Mouse (Mus musculus): Measurements from ENCODE around the gene Plagl2.

Plagl2 gene

GRCm38 (mm10) chr2:153259030-153259863 is 18.0 kb upstream of the Plagl2 start:
- peak; percentile 48 for DNase-seq (ENCODE audit: low read depth, low spot score)
- Histone ChIP-seq H3K36me3 (ENCODE audit: control insufficient read depth, insufficient read depth, low read length, poor library complexity, severe bottlenecking) (no peaks in the 10 kb centered on the region), H3K27me3 (ENCODE audit: control insufficient read depth, insufficient read depth, low read length, poor library complexity, severe bottlenecking) (no peaks in the 10 kb centered on the region)

DNA sequence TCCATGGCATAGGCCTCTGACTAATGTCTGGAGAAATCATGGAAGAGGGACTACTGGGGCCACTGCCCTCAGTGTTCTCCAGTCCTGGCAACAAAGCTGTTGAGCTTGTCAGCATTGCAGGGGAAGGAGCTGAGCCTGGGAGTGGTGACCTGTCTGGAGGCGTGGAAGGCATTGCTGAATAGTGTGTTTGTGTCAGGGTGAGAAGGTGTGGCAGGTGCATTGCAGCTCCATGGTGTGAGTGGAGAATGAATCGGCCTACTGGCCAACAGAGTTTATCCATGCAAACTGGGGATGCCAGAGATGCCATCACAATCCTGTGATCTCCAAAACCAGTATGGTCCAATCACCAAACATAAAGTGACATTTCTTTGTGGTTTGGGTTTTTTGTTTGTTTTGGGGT is 15.4 kb upstream of the Plagl2 start:
- Histone ChIP-seq H3K36me3 (ENCODE audit: control insufficient read depth, insufficient read depth, low read length, poor library complexity, severe bottlenecking) (no peaks in the 10 kb centered on the region), H3K27me3 (ENCODE audit: control insufficient read depth, insufficient read depth, low read length, poor library complexity, severe bottlenecking) (no peaks in the 10 kb centered on the region)
- DNase-seq (ENCODE audit: low read depth, low spot score), result no peak

DNA sequence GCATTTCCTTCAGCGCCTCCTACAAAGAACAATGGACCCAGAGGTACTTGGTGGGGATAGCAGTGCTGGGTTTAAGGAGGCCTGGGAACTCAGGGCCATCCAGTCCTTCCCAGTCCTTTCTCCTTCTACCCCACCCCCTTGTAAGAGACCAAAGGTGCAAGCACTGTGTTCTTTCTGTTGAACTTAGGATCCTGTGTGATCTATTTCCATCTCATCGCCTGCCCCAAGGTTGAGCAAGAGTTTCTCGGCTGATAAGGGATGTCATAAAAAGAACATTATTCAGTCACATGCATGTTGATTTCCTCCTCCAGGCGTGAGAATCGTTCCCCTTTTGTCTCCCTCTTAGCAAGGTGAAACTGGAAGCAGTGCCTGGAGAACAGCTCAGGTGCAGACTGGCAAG is 8.5 kb upstream of the Plagl2 start:
- DNase-seq (ENCODE audit: low read depth, low spot score), result no peak

DNA sequence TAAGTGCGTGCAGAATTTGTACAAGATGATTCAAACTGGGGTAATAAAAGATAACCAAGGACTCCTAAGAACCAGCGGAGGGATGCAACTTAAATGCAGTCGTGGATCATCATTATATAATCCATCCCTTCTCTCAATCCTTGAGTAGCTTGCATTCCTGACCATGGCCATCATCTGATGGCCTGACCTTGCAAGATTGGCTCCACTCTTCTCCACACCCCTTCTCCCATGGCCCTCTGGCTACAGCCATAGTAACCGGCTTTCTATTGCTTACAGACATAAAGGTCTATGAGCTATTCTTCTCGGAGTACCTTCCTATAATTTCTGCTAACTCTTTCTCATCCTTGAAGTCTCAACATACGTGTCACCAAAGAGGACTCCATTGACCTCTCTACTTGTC is 930 bp upstream of the Plagl2 start:
- no peaks in the 10 kb centered on the region; the same call in 1 of the 2 replicates for H3K36me3 ChIP-seq (ENCODE audit: control insufficient read depth, insufficient read depth, low read length, poor library complexity, severe bottlenecking)
- no peaks in the 10 kb centered on the region for H3K27me3 ChIP-seq (ENCODE audit: control insufficient read depth, insufficient read depth, low read length, poor library complexity, severe bottlenecking)
- DNase-seq (ENCODE audit: low read depth, low spot score), result no peak

More for the DNA sequence above, 8.5 kb upstream of the Plagl2 start:
- Histone ChIP-seq H3K36me3 (ENCODE audit: control insufficient read depth, insufficient read depth, low read length, poor library complexity, severe bottlenecking) (peaks cover 9% of the 10 kb centered on the region), H3K27me3 (ENCODE audit: control insufficient read depth, insufficient read depth, low read length, poor library complexity, severe bottlenecking) (no peaks in the 10 kb centered on the region)

DNA sequence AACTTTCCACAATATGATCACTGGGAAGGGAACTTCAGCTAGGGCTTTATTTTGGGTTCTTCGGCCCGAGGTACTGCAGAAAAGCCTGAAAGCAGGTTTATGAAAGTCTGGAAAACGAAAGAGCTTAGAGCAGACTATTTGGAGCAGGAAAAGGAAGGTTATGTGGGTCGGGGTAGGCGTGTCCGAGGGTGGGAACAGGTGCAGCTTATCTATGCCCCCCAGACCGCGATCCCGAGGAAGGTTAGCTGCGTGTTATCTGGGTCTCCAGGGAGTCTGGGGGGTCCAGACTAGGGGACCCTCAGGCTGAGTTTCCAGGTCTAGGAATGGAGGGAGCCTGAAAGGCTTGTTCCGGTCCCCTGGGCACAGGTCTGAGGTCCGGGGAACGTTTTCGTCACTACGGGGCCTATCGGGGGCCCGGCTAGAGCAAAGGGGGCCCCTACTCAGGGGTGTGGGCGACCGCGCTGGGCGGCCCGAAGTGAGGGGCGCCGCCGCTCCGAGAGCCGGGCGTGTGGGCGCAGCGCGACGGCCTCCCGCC is 458 bp downstream of the Plagl2 start:
- DNase-seq (ENCODE audit: low read depth, low spot score), result peak; percentile 26
- Histone ChIP-seq H3K36me3 (ENCODE audit: control insufficient read depth, insufficient read depth, low read length, poor library complexity, severe bottlenecking) (no peaks in the 10 kb centered on the region; the same call in 1 of the 2 replicates), H3K27me3 (ENCODE audit: control insufficient read depth, insufficient read depth, low read length, poor library complexity, severe bottlenecking) (no peaks in the 10 kb centered on the region)

DNA sequence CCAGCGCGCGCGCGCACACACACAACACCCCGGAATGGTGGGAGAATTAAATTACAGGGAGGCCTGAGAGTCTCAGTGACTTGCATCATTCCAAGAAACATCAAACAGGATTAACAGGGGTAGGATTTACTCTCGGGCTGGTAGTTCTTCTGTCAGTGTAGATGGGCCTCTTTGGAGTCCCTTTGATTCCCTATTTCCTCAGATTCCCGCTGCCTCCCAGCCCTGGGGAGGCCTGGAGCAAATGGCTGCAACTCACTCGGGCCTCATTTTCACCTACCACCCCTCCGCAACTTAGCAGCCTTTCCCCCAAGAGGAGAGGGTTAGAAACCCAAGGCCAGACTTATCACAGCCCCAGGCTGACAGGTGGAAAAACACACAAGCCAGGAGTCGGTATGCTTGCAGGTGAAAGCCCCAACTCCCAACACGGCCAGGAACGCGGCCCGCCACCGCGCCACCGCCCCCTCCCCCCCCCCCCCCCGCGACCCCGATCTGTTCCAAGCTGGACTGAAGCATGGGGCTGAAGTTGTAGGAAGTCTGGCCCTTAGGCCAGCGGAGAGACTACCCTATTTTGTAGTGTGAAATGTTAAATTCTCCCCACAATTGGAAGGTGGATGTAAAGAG is 1.3 kb downstream of the Plagl2 start:
- H3K27me3 ChIP-seq (ENCODE audit: control insufficient read depth, insufficient read depth, low read length, poor library complexity, severe bottlenecking), result no peaks in the 10 kb centered on the region
- DNase-seq (ENCODE audit: low read depth, low spot score), result no peak
- H3K36me3 ChIP-seq (ENCODE audit: control insufficient read depth, insufficient read depth, low read length, poor library complexity, severe bottlenecking), result peaks cover 2% of the 10 kb centered on the region

DNA sequence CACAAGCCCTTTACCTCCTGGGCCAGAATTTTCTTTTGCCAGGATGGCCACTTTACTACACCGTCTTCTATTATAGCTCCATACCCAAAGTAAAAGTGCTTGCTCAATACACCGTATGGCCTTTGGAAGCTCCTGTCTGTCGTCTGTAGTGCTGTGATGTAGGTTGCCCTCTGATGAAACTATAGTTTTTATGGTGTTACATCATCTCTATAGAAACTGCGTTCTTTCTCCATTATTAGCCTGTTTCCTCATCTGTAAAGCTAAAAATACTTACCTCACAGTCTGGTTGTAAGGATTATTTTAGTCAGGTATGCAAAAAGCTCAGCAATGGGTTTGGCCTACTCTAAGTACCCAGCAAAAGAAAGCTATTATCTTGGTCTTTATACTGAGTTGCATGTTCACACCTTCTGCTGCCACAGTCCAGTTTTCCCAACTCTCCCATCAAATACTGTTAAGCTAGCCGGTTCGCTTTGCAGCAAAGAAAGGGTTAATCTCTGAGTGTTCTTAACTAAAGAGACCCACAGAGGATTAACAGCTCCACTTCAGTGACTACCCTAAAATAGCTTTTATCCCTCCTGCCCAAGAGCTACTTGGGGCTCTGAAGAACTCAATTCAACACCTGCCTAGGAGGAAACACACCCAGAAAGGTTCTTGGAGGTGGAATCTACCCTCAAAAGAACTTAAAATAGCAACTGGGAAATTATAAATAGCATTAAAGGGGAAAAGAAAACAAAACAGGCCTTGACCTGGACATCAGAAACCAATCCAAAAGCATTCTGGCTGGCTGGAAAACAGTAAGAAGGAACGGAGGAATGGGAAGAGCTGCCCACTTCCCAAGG is 2.0 kb downstream of the Plagl2 start:
- Histone ChIP-seq H3K27me3 (ENCODE audit: control insufficient read depth, insufficient read depth, low read length, poor library complexity, severe bottlenecking) (no peaks in the 10 kb centered on the region), H3K36me3 (ENCODE audit: control insufficient read depth, insufficient read depth, low read length, poor library complexity, severe bottlenecking) (peaks cover 5% of the 10 kb centered on the region; the same call in 1 of the 2 replicates)
- DNase-seq (ENCODE audit: low read depth, low spot score), result no peak

DNA sequence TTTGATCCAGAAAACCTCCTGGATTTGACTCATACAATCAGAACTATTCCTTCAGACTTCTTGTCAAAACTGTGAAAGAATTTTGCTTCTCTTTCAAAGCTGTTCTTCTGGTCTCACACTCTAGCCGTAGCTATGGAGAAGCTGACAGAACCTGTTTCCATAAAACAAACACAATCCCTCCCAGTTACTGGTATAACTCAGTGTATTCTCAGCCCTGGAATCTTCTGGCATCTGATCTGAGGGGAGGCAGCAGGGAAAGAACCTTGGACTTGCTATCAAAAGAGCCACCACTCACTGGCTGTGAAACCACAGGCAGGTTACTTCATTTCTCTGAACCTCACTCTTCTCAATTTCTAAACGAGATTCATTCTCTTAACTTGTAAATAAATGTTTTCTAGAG is 2.8 kb downstream of the Plagl2 start:
- no peaks in the 10 kb centered on the region for H3K27me3 ChIP-seq (ENCODE audit: control insufficient read depth, insufficient read depth, low read length, poor library complexity, severe bottlenecking)
- DNase-seq (ENCODE audit: low read depth, low spot score), result no peak
- H3K36me3 ChIP-seq (ENCODE audit: control insufficient read depth, insufficient read depth, low read length, poor library complexity, severe bottlenecking), result peaks cover 7% of the 10 kb centered on the region

- Histone ChIP-seq H3K27me3 (ENCODE audit: control insufficient read depth, insufficient read depth, low read length, poor library complexity, severe bottlenecking) (no peaks in the 10 kb centered on the region), H3K36me3 (ENCODE audit: control insufficient read depth, insufficient read depth, low read length, poor library complexity, severe bottlenecking) (peaks cover 7% of the 10 kb centered on the region)
- DNase-seq (ENCODE audit: low read depth, low spot score), result no peak
Measured at GRCm38 (mm10) chr2:153237891-153238290, 3.3 kb downstream of the Plagl2 start.

GRCm38 (mm10) chr2:153237193-153237592 is 4.0 kb downstream of the Plagl2 start:
- H3K36me3 ChIP-seq (ENCODE audit: control insufficient read depth, insufficient read depth, low read length, poor library complexity, severe bottlenecking), result peaks cover 7% of the 10 kb centered on the region
- no peaks in the 10 kb centered on the region for H3K27me3 ChIP-seq (ENCODE audit: control insufficient read depth, insufficient read depth, low read length, poor library complexity, severe bottlenecking)
- no peak for DNase-seq (ENCODE audit: low read depth, low spot score)

DNA sequence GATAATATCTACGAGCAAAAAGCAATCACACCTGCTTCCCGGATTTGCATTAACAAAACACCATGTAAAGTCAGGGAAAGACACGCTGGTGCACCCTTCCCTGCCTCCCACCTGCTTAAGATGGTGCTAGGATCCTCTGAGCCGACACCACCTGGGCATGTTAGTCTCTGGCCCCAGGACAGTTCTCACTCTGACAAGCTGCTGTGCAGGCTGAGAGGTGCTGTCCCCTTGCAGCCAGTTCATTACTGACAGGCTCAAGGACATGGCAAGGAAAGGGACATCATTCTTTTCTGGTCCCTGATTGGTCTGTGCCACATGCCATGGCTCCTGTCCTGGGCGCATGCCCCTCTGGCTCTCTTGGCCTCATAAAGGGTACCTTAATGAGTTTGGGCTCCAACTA is 12.7 kb downstream of the Plagl2 start:
- DNase-seq (ENCODE audit: low read depth, low spot score), result no peak
- no peaks in the 10 kb centered on the region for H3K27me3 ChIP-seq (ENCODE audit: control insufficient read depth, insufficient read depth, low read length, poor library complexity, severe bottlenecking)
- peaks cover 6% of the 10 kb centered on the region for H3K36me3 ChIP-seq (ENCODE audit: control insufficient read depth, insufficient read depth, low read length, poor library complexity, severe bottlenecking)

GRCm38 (mm10) chr2:153227959-153228358 is 13.3 kb downstream of the Plagl2 start:
- peaks cover 5% of the 10 kb centered on the region; the same call in 1 of the 2 replicates for H3K36me3 ChIP-seq (ENCODE audit: control insufficient read depth, insufficient read depth, low read length, poor library complexity, severe bottlenecking)
- no peak for DNase-seq (ENCODE audit: low read depth, low spot score)
- H3K27me3 ChIP-seq (ENCODE audit: control insufficient read depth, insufficient read depth, low read length, poor library complexity, severe bottlenecking), result no peaks in the 10 kb centered on the region

DNA sequence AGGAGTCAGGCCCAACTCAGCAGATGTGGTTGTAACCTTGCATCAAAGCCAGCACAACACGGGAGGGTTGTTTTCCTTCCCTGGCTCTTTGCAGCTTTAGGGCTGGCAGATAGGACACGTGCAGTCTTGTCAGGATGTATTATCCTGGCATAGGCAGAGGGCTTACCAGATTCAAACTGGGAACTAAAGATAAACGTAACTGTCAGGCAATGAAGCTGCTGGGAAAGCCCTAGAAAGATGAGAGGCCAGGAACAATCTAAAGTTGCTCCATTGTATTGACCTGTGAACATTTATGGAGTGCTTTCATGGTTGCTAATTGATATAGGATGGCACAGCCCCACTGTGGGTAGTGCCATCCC is 15.7 kb downstream of the Plagl2 start:
- Histone ChIP-seq H3K27me3 (ENCODE audit: control insufficient read depth, insufficient read depth, low read length, poor library complexity, severe bottlenecking) (no peaks in the 10 kb centered on the region), H3K36me3 (ENCODE audit: control insufficient read depth, insufficient read depth, low read length, poor library complexity, severe bottlenecking) (peaks cover 5% of the 10 kb centered on the region; the same call in 1 of the 2 replicates)
- no peak for DNase-seq (ENCODE audit: low read depth, low spot score)

DNA sequence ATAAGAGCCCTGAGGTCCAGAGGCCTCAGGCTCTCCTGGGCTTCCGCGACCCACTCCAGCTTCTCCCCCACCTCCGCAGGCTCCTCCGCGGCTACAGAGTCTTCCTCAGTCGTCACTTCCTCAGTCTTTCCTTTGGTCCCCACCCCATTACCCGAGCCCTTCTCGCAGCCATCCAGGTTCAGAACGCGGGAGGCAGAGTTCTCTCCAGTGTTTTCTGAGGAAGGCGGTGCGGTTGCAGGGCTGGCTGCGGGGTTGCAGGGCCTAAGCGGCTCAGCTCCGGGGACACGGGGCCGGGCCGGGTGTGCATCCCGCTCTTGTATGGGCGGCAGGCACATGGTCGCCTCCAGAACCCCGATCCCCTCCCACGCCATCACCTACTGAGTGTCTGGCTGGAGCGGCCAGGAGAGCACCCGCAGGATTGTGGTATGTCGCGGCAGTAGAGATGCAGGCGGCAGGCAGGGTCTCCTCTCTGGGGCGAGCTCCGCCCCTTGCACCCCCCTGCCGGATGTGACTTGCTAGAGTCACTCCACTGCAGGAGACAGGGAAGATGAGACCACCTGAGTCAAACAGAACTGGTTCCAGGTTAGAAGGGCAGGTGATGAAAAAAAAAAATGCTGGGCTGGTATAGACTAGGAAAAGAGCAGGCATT is 16.2 kb downstream of the Plagl2 start, which contains the start of gene Tspyl3:
Gene Tspyl3 (minus strand): TSS at position 496 of the 649 bp plus-strand sequence.
- Histone ChIP-seq H3K36me3 (ENCODE audit: control insufficient read depth, insufficient read depth, low read length, poor library complexity, severe bottlenecking) (peaks cover under 1% of the 10 kb centered on the region; the same call in 1 of the 2 replicates), H3K27me3 (ENCODE audit: control insufficient read depth, insufficient read depth, low read length, poor library complexity, severe bottlenecking) (no peaks in the 10 kb centered on the region)
- DNase-seq (ENCODE audit: low read depth, low spot score), result peak; percentile 39
